Mouse (Mus musculus): ENCODE results near the gene Ddx19b. TPM values are rescaled to one million over a fixed set of nuclear protein-coding genes. Genes with fewer than 3 reads are reported as not detected.
"Not testable (repeated sequence)": the region's sequence is repeated elsewhere in the genome, so short reads cannot be mapped to it uniquely, and the experiment has no call there.

Gene Ddx19b
- total RNA-seq, 2 experiments from 2014 or later, result 16.6 to 17.6 TPM

DNA sequence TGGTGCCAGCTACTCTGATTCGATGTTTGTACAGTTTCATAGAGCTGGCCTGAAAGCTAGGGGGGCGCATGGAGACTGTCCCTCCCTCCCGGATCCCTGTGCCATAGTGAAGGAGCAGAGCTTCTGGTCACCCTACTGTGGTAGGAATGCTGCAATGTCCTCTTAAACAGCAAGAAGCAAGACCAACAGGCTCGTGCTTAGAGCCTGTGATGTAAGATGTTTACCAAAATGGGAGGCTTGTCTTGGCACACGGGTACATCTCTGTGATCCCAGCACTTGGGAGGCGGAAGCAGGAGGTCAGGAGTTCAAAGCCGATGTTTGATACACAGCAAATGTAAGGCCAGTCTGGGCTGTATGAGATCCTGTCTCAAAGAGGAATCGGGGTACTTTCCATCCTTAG, 65.0 kb downstream of the Ddx19b start:
- DNase-seq (ENCODE audit: low spot score in 2 of 2), result no peak

DNA sequence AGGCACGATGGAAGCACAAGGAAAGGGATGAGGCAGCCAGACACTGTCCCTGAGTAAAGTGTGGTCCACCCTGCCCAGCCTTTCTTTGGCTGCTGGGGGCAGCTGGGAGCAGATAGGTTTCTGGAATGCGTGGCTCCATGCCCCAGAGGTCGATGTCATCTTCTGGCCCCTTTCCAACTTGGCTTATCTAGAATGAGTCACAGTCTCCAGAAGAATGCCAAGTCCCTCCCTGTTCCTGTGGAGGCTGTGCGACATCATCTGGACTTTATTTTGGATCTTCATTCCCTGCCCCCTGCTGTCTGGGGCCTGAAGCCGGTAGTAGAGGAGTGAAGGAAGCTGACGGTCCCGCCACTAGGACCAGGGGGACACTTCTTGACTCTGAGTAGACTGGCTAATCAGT, 66.0 kb downstream of the Ddx19b start:
- peak in 1 of 2 experiments; percentile 67 for DNase-seq (ENCODE audit: low spot score in 2 of 2)

DNA sequence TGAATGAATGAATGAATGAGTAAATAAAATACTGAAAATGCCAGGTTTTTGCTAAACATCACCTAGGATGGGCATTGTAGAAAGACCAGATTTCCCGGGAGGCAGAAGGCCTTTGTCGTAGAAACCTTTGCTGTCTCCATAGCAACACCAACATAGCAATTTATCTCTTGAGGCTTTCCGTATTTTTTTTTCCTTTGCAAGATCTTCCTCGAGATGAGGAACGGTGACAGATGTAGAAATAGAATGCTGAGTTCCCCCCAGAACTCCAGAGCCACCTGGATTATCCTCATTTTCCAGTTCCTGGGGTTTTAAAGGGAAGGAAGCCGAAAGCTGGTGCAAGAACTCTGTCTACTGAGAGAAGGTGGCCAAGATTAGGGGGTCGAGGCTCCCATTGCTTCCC, 66.9 kb downstream of the Ddx19b start:
- no peak for DNase-seq (ENCODE audit: low spot score in 2 of 2)

DNA sequence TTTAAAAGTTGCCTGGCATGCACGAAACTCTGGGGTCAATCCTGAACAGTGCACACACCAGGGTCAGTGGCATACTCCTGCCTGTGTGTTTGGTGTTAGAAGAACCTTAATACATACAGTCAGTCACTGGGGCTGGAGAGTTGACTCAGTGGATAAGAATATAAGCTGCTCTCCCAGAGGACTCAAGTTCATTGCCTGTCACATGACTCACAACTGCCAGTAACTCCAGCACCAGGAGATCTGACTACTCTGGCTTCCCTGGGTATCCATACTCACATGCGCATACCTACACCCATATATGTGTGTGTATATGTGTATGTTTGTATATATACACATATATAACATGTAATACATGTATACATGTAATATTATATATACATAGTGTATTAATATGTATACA, 68.5 kb downstream of the Ddx19b start:
- no peak for DNase-seq (ENCODE audit: low spot score in 2 of 2)

DNA sequence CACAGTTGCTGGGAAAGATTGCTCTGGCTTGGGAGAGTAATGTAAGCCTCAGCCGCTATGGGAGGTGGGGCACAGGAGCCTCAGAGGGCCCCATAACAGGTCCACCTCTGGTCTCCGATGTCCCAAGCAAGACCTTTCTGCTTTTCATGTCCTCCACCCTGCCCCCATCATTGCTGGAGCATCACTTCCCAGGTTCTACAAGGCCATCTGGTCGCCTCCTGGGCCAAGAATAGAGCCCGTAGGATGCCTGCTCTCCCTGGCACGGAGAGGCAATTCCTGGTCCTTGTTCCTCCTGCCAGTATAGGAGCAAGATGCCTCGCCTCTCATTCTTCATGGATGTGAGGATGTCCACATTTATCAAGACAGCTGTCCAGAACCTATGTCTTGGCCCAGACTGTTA, 71.6 kb downstream of the Ddx19b start:
- DNase-seq (ENCODE audit: low spot score in 2 of 2), result no peak

DNA sequence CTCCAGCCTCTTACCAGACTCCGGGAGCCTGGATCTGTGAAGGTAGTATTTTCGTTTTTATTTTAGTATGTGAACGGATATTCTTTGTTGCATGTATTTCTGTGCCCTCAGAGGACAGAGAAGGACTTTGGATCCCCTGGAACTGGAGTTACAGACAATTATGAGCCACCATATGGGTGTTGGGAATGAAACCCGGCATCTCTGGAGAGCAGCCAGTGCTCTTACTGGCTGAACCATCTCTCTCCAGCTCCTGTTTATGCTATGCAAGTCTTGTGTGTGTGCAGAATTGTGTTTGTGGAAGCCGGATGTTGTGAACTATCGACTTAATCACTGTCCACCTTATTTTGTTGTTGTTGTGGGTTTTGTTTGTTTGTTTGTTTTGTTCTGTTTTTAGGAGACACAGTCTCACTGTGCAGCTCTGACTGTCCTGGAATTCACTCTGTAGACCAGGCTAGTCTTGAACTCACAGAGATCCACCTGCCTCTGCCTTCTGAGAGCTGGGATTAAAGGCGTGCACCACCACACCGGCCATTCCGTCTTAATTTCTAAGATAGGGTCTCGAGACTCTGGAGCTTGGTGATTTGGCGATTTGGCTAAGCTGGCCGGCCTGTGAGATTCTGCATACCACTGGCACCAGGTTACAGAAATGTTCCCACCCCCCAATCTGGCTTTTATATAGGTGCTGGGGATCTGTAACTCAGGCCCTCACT, 72.3 kb downstream of the Ddx19b start:
- DNase-seq (ENCODE audit: low spot score in 2 of 2), result no peak

DNA sequence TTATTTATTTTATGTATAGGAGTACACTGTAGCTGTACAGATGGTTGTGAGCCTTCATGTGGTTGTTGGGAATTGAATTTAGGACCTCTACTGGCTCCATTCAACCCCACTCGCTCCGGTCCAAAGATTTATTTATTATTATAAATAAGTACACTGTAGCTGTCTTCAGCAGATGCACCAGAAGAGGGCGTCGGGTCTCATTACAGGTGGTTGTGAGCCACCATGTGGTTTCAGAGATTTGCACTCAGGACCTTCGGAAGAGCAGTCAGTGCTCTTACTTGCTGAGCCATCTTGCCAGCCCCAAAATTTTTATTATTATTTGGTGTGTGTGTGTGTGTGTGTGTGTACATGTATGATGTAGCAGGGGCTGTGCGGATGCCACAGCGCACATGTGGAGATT, 73.0 kb downstream of the Ddx19b start:
- DNase-seq (ENCODE audit: low spot score in 2 of 2), result not testable (repeated sequence)

DNA sequence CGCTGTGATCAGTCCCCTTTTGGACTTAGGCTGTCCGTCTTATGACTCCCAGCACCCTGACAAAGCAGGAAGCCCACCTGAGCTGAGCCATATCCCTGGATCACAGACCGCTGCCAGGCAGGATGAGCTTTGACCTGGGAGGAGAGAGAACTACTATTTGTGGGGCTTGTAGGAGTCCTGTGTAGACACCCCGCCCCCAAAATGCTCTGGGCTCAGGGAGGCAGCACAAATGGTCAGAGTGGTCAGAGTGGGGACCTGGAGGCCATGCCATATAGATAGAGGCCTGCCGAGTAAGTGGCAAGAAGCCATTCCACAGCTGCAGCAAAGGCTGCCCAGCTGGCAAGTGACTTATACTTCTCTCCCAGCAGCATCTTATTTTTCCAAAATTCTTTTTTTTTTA, 73.4 kb downstream of the Ddx19b start:
- DNase-seq (ENCODE audit: low spot score in 2 of 2), result no peak

DNA sequence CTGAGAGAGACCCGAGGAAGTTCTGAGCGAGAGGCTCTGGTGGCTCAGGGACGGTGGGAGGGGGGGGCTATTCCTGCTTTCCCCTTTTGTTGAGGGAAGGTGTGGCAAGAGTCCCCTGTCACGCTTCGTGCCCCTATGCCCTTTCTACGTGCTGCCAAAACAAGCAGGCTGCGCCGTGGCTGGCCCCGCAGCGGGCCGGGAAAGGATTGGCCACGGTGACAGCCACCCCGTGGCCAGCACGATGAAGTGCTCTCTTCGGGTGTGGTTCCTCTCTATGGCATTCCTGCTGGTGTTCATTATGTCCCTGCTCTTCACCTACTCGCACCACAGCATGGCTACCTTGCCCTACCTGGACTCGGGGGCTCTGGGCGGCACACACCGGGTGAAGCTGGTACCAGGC, 74.1 kb downstream of the Ddx19b start:
- no peak for DNase-seq (ENCODE audit: low spot score in 2 of 2)

DNA sequence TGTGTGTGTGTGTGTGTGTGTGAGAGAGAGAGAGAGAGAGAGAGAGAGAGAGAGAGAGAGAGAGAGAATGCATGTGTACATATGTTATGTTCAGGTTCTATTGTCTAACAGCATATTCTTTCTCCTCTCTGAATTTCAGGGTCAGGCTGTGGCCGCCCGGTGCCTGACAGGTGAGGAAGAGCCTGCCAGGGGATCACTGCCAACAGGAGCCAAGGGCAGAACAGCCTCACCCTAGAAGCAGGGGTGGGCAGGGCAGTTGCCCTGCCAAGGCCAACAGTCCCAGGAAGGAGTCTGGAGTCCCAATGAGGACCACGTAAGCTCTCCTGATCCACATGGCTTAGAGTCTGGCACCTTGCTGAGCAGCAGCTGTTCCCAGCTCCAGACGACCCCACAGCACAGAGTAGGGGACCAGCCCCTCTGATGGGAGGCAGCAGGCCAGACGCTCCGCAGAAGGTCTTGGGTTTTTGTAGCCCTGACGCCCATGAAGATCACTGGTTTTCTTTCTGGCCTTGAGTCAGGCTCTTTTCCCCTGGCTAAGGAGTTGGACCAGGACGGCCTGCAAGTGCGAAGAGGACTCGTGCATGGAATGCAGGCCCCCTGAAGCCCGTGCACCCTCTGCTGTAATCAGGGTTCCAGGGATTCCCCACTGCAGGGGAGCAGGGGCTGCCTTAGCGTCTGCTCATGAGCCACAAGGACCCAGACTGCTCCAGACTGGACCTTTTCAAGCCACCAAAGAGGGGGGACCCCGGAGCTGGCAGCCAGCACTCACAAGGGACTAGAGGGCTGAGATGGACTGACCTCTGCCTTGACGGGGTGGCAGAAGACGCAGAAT, 74.7 kb downstream of the Ddx19b start:
- DNase-seq (ENCODE audit: low spot score in 2 of 2), result no peak

DNA sequence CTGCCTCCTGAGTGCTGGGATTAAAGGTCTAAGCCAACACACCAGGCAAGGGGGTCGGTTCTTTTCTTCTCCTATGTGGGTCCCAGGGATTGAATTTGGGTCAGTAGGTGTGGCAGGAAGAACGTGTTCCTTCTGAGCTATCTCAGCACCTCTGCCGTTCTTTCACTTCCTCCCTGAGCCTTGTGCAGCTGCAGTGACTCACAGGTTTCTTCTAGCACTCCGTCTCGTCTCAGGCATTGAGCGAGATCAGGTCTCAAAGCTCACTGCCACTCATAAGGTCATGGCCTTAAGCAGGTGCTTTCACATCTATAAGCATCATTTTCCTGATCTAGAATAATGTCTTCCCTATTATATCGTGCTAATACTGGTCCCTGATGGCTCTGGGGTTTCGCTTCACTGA, 76.8 kb downstream of the Ddx19b start:
- DNase-seq (ENCODE audit: low spot score in 2 of 2), result no peak

Small RNA genes within 50 kb of the gene (microRNA-seq; reads per million reads assigned to microRNA genes)
- gene Gm24103 (not detected), gene Mir3473d (1.3 reads per million)

Other genes with a start within 250 kb of the Ddx19b start
- 1 to 10 TPM; 5.6 to 9.2 TPM for gene Il34, start 225.8 kb downstream of the Ddx19b start, total RNA-seq (2021)
- 10 to 100 TPM; 59.7 to 64.1 TPM for gene Cog4, start 185.2 kb downstream of the Ddx19b start, total RNA-seq (2021)
- gene Sf3b3, start 185.0 kb downstream of the Ddx19b start, total RNA-seq (2021), result 100 to 1,000 TPM in 1 of 2 experiments, 10 to 100 TPM in 1; 93.3 to 108 TPM
- gene Fuk, start 129.3 kb downstream of the Ddx19b start, total RNA-seq (2021), result 10 to 100 TPM in 1 of 2 experiments, 1 to 10 TPM in 1; 8.9 to 10.9 TPM
- gene St3gal2, start 111.8 kb downstream of the Ddx19b start, total RNA-seq (2021), result 10 to 100 TPM; 26.8 to 30.5 TPM
- gene Ddx19a, start 34.0 kb downstream of the Ddx19b start, total RNA-seq (2021), result 10 to 100 TPM; 55.4 to 62.8 TPM
- 100 to 1,000 TPM in 1 of 2 experiments, 10 to 100 TPM in 1; 87.5 to 104 TPM for gene Aars, start 1.4 kb upstream of the Ddx19b start, total RNA-seq (2021)
- not detected for gene Exosc6, start 24.6 kb upstream of the Ddx19b start, total RNA-seq (2021)
- gene Clec18a, start 60.7 kb upstream of the Ddx19b start, total RNA-seq (2021), result 10 to 100 TPM in 1 of 2 experiments, under 1 TPM in 1; 0.23 to 15.9 TPM
- gene Pdpr, start 62.9 kb upstream of the Ddx19b start, total RNA-seq (2021), result 10 to 100 TPM; 40.0 to 40.7 TPM
- 100 to 1,000 TPM; 127 to 138 TPM for gene Glg1, start 227.5 kb upstream of the Ddx19b start, total RNA-seq (2021)